Mouse (Mus musculus) spleen, adult 2 months (tissue): ENCODE measurements around the gene Gpx6.

Experiments used
- CTCF ChIP-seq: fragments of 200-500 bp; IDR thresholded peaks from 2 replicates; pipeline ENCODE4 v1.5.1; 2011; ENCODE audit warnings: mild to moderate bottlenecking, inconsistent platforms; ENCODE audit not compliant: insufficient read depth, insufficient read length, insufficient replicate concordance; ENCODE audit errors: extremely low read depth
- POLR2A ChIP-seq: fragments of 200-500 bp; IDR thresholded peaks from 2 replicates; pipeline ENCODE4 v1.6.1; 2011; ENCODE audit warnings: low read depth, low read length, inconsistent platforms

GRCm38 (mm10) chr13:21275815-21276550 is 35.9 kb upstream of the Gpx6 start:
- no peak for TF ChIP-seq CTCF
- TF ChIP-seq POLR2A = no peak
